Mouse (Mus musculus): ENCODE measurements around the gene Atp8b3. TPM values are rescaled to one million over a fixed set of nuclear protein-coding genes. Genes with fewer than 3 reads are reported as not detected.

Atp8b3 gene
- polyA plus RNA-seq, 1 experiment, result 0.03 TPM

DNA sequence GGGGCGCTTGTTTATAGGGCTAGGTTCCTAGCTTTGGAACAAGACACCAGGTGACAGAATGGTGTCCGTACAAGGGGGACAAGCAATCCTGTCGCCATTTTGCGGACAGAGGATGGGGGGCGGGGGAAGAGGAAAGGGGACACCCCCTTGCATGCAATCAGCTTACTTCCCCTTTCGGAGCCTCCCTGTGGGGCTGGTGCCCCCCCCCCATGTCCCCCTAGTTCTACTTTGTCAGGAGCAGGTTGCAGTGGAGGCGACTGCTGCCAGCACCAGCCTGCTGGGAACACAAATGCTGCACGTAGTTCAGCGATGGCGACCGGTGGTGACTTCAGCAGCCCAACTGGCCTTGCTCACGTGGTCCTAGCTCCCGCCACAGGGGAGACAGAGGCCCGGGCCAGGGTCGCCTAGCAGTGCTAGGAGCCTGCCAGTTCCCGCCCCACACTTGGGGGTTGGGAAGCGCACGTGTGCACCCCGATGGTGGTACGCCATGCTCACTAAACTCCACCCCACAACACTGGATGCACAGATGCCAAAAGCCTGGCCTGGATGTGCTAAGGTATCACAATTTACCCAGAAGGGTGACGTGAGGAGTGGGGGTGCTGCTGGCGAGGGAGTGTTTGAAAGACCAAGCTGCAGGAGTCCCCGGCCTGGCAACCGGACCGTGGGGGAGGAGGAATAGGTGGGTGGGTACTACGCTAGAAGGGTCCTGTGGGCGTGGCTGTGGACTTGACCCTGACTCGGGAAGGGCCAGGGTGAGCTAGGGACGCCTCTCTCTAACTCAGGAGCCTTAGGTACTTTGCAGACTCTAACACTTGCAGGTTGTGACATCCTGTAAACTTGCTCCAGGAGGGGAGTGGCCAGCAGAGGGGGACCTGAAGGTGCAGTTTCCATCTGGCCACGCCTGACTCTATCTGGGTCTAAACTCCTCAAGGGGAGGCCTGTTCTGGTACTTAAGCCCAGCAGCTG is 32.2 kb upstream of the Atp8b3 start:
- Histone ChIP-seq H3K9me3 (ENCODE audit: control insufficient read depth, low read length) (no peaks in the 10 kb centered on the region), H3K27me3 (ENCODE audit: control insufficient read depth) (no peaks in the 10 kb centered on the region), H3K36me3 (ENCODE audit: control insufficient read depth) (peaks cover 94% of the 10 kb centered on the region), H3K4me3 (replicated peaks) (peak overlapping the region; percentile 96), H3K4me1 (ENCODE audit: control insufficient read depth) (peaks cover 99% of the 10 kb centered on the region)
- no peak for TF ChIP-seq TAL1 (IDR thresholded peaks at IDR 0.05; ENCODE audit: low read length)

DNA sequence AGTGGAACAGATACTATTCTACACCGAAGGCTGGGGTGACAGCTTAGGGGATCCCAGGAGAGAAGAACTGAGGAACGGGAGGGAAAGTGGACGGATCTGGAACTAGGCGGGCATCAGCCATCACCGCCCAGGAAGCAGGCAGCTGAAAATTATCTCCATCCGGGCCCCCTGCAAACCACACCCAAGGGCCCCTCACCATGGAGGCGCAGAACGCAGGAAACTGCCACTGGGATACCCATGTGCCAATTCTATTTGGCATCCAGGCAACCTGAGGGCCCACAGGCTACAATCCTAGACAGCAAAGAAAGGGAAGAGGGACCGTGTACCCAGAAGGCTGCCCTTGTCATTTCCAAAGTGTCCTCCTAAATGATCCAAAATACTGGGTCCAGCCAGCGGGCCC is 31.5 kb upstream of the Atp8b3 start:
- Histone ChIP-seq H3K4me3 (replicated peaks) (peak overlapping the region; percentile 96), H3K27me3 (ENCODE audit: control insufficient read depth) (no peaks in the 10 kb centered on the region), H3K4me1 (ENCODE audit: control insufficient read depth) (peaks cover 96% of the 10 kb centered on the region), H3K36me3 (ENCODE audit: control insufficient read depth) (peaks cover 96% of the 10 kb centered on the region), H3K9me3 (ENCODE audit: control insufficient read depth, low read length) (no peaks in the 10 kb centered on the region)
- TF ChIP-seq TAL1 (IDR thresholded peaks at IDR 0.05; ENCODE audit: low read length) (no peak), GATA1 (IDR thresholded peaks at IDR 0.05; ENCODE audit: low read length) (no peak)

DNA sequence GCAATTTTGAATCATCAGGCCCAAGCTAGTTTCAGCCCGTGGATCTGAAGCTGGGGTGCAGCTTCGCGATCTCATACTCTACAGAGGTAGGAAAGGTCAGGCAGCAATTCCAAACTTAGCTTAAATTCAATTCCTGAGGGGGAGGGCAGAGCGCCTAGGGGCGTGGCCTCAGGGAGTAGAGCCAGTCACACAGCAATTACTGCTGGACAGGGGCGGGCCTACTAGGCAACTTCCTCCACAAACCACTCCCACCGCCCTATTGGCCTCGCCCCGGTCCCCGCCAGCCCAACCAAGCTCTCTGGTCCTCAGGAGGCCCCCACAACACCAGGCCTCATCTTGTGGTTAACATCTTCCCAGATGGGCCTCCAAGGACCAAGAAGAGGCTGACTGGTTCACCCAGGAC is 30.7 kb upstream of the Atp8b3 start:
- Histone ChIP-seq H3K4me3 (replicated peaks) (peak overlapping the region; percentile 96), H3K4me1 (ENCODE audit: control insufficient read depth) (peaks cover 89% of the 10 kb centered on the region), H3K9me3 (ENCODE audit: control insufficient read depth, low read length) (no peaks in the 10 kb centered on the region), H3K36me3 (ENCODE audit: control insufficient read depth) (peaks cover 96% of the 10 kb centered on the region), H3K27me3 (ENCODE audit: control insufficient read depth) (no peaks in the 10 kb centered on the region)
- no peak for TF ChIP-seq TAL1 (IDR thresholded peaks at IDR 0.05; ENCODE audit: low read length)
- TF ChIP-seq GATA1 (IDR thresholded peaks at IDR 0.05; ENCODE audit: low read length), result no peak

DNA sequence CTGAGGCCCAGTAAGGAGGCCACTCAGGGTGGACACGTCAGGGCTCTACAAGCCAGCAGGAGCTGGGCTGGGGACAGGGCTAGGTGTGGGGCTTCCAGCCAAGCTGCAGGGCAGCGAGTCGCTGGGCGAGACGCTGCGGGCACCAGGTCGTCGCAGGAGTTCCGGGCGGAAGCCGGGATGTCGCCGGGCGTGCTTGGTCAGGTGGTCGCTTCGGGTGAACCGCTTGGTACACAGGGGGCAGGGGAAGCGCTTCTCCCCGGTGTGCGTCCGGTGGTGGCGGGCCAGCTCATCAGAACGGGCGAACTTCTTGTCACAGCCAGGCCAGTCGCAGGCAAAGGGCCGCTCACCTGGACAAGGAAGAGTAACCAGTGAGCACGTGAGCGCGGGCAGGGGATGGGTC is 30.0 kb upstream of the Atp8b3 start:
- Histone ChIP-seq H3K36me3 (ENCODE audit: control insufficient read depth) (peaks cover 96% of the 10 kb centered on the region), H3K9me3 (ENCODE audit: control insufficient read depth, low read length) (no peaks in the 10 kb centered on the region), H3K27me3 (ENCODE audit: control insufficient read depth) (no peaks in the 10 kb centered on the region), H3K4me3 (replicated peaks) (peak overlapping the region; percentile 96), H3K4me1 (ENCODE audit: control insufficient read depth) (peaks cover 82% of the 10 kb centered on the region)
- TF ChIP-seq GATA1 (IDR thresholded peaks at IDR 0.05; ENCODE audit: low read length), result no peak
- no peak for TF ChIP-seq TAL1 (IDR thresholded peaks at IDR 0.05; ENCODE audit: low read length)

DNA sequence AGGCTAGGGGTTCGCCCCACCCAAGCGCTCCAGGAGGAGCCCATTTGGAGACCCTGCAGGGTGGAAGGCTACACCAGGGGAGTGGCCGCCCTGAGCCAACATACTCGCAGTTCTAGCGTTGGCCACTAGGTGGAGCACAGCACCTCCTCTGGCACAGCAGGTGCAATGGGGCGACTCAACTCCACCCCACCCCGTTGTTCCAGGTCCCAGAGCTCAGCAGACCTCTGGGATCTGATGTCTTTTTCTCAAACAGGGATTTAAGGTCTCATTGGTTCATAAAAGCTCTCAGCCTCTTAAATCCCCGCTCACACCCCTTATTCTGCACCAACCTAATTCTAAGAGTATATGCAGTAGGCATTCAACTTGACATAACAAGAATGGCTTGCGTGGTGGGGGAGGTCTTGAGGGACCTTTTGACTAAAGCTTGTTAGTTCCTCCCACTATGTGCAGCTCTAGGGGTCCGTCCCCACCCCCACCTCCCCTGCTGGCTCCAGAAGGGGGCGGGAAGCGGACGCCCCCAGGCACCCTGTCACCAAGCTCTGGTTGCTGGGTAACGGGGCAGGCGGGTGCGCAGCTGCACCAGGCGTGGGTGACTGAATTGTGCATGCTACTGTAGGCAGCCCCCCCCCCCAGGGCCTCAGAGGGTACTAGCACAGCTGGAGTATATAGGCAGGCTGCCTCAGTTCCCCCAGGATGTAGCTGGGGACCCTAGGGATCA is 27.6 kb upstream of the Atp8b3 start:
- no peak for TF ChIP-seq TAL1 (IDR thresholded peaks at IDR 0.05; ENCODE audit: low read length)
- no peak for TF ChIP-seq GATA1 (IDR thresholded peaks at IDR 0.05; ENCODE audit: low read length)

DNA sequence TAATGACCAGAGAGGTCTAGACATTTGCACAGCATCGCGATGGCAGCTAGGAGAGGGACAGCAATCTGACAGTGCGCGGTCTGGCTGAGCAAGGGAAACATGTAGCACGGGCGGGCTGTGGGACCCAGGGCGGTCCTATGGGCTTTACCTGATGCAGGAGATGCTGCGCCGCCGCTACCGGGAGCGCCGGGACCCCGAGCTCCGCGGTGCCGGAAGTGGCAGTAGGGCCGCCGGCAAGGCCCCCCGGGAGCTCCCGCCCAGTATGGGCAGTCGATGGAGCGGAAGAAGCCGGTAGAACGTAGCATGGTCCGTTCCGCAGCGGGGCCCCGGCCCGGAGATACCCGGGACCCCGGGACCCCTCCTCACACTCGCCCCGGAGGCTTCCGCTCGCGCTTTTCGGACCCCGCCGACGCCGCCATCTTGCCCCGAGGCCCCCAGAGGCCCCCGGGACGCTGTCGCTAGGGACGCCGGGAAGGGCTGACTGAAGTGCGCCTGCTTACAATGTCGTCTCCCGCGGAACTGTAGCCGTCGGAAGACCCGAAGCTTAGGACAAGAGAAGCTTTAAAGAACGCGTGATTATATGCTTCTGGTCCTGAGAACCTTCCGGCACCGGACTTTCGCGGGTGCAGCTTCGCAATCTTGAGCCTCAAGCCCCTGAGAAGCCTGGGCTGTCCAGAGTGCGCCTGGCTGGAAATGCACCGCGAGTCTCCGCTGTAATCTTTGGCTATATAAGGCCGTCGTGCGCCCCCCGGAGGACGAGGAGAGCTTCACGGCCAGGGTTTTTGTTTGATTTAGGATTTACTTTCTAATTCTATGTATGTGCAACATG is 22.4 kb upstream of the Atp8b3 start, which contains the start of gene Rexo1:
TSS of gene Rexo1 (minus strand) at position 445 of the 829 bp plus-strand sequence.
- H3K27me3 ChIP-seq (ENCODE audit: control insufficient read depth), result no peaks in the 10 kb centered on the region
- H3K9me3 ChIP-seq (ENCODE audit: control insufficient read depth, low read length), result no peaks in the 10 kb centered on the region
- TF ChIP-seq TAL1 (IDR thresholded peaks at IDR 0.05; ENCODE audit: low read length) (no peak), GATA1 (IDR thresholded peaks at IDR 0.05; ENCODE audit: low read length) (no peak)
- H3K4me3 ChIP-seq (replicated peaks), result peak within 1 kb of the TSS; percentile 90
- peaks cover 71% of the 10 kb centered on the region for H3K4me1 ChIP-seq (ENCODE audit: control insufficient read depth)
- H3K36me3 ChIP-seq (ENCODE audit: control insufficient read depth), result peaks cover 64% of the 10 kb centered on the region

More for the DNA sequence above, 27.6 kb upstream of the Atp8b3 start:
- Histone ChIP-seq H3K27me3 (ENCODE audit: control insufficient read depth) (no peaks in the 10 kb centered on the region), H3K9me3 (ENCODE audit: control insufficient read depth, low read length) (no peaks in the 10 kb centered on the region), H3K4me3 (replicated peaks) (no peak overlapping the region), H3K36me3 (ENCODE audit: control insufficient read depth) (peaks cover 79% of the 10 kb centered on the region), H3K4me1 (ENCODE audit: control insufficient read depth) (peaks cover 78% of the 10 kb centered on the region)

DNA sequence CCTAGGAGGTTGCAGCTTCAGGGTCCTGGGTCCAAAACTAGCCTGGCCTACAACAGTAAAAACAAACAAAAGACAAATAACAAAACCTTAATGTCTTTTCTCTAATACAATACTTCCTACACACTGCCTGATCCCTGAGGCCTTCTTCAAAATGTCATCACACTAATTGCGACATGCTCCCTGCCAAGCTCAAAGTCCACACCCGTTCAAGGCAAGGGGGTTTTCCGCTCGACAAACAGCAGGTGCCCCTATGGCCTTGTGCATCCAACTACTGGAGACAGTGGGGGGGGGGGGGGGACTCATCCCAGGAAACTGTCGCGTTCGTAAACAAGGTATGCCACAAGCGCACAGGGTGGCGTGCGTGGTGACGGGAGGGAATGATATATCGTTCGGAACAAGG is 21.7 kb upstream of the Atp8b3 start:
- Histone ChIP-seq H3K9me3 (ENCODE audit: control insufficient read depth, low read length) (no peaks in the 10 kb centered on the region), H3K36me3 (ENCODE audit: control insufficient read depth) (peaks cover 58% of the 10 kb centered on the region), H3K4me1 (ENCODE audit: control insufficient read depth) (peaks cover 66% of the 10 kb centered on the region), H3K27me3 (ENCODE audit: control insufficient read depth) (no peaks in the 10 kb centered on the region), H3K4me3 (replicated peaks) (peak overlapping the region; percentile 90)
- TF ChIP-seq GATA1 (IDR thresholded peaks at IDR 0.05; ENCODE audit: low read length) (no peak), TAL1 (IDR thresholded peaks at IDR 0.05; ENCODE audit: low read length) (no peak)

DNA sequence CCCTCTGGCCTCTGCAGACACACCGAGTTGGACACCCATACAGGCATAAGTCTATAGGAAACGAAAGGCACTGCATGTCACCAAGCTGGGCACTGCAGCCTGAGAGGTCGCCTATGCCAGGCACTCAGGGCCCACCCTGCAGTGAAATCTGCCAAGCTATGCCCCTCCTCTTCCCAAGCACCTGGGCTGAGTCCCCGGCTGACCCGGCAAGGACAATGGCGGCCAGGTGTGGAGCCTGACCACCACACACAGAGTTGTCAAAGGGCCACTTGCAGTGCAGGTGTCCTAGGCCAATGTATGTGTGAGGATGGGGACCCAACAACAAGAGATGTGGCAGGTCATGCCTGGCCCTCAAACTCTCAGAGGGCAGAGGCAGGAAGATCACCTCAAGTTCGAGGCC is 20.5 kb upstream of the Atp8b3 start:
- Histone ChIP-seq H3K27me3 (ENCODE audit: control insufficient read depth) (no peaks in the 10 kb centered on the region), H3K9me3 (ENCODE audit: control insufficient read depth, low read length) (no peaks in the 10 kb centered on the region), H3K36me3 (ENCODE audit: control insufficient read depth) (peaks cover 54% of the 10 kb centered on the region), H3K4me1 (ENCODE audit: control insufficient read depth) (peaks cover 74% of the 10 kb centered on the region), H3K4me3 (replicated peaks) (peak overlapping the region; percentile 46)
- TF ChIP-seq GATA1 (IDR thresholded peaks at IDR 0.05; ENCODE audit: low read length) (no peak), TAL1 (IDR thresholded peaks at IDR 0.05; ENCODE audit: low read length) (no peak)

All from erythroblast, embryonic 14.5 days (primary cell).